Mouse (Mus musculus): ENCODE data around the gene Snx20. TPM values are rescaled to one million over a fixed set of nuclear protein-coding genes. Genes with fewer than 3 reads are reported as not detected.

Snx20 gene
- total and polyA plus RNA-seq, 3 experiments = 15.9 to 38.8 (median 19.5) TPM

GRCm38 (mm10) chr8:88637092-88638000 lies 1.4 kb upstream of the Snx20 start:
- Histone ChIP-seq H3K4me1 (ENCODE audit: insufficient read depth, low read depth, low read length) (peaks cover 34% of the 10 kb centered on the region), H3K36me3 (replicated peaks) (peaks cover 6% of the 10 kb centered on the region), H3K9me3 (replicated peaks) (no peaks in the 10 kb centered on the region), H3K27me3 (ENCODE audit: insufficient read depth, low read length) (0 out of 2 replicates have a peak, but pooled peaks cover 6% of the 10 kb centered on the region), H3K4me3 (ENCODE audit: low read depth, low read length) (no peak overlapping the region)
- ATAC-seq (ENCODE audit: extremely low read depth, insufficient number of reproducible peaks, low FRiP score, poor library complexity, severe bottlenecking) (no peak), DNase-seq (ENCODE audit: low spot score) (no peak)
- TF ChIP-seq TAL1 (conservative IDR thresholded peaks at IDR 0.05; ENCODE audit: low read depth, low read length) (no peak), CTCF (IDR thresholded peaks at IDR 0.05; ENCODE audit: low read depth, low read length) (no peak), GATA2 (IDR thresholded peaks at IDR 0.05; ENCODE audit: borderline replicate concordance, low read depth, low read length) (no peak), POLR2AphosphoS5 (IDR thresholded peaks at IDR 0.05; ENCODE audit: insufficient replicate concordance, low read depth, low read length) (no peak), GATA1 (IDR thresholded peaks at IDR 0.05; ENCODE audit: borderline replicate concordance, low read length) (no peak)

GRCm38 (mm10) chr8:88633343-88633765 lies 2.6 kb downstream of the Snx20 start:
- Histone ChIP-seq H3K4me1 (ENCODE audit: insufficient read depth, low read depth, low read length) (peaks cover 52% of the 10 kb centered on the region), H3K27me3 (ENCODE audit: insufficient read depth, low read length) (no peaks in the 10 kb centered on the region), H3K4me3 (ENCODE audit: low read depth, low read length) (no peak overlapping the region), H3K36me3 (replicated peaks) (peaks cover 35% of the 10 kb centered on the region), H3K9me3 (replicated peaks) (0 out of 2 replicates have a peak, but pooled peaks cover 1% of the 10 kb centered on the region)
- no peak for ATAC-seq (ENCODE audit: extremely low read depth, insufficient number of reproducible peaks, low FRiP score, poor library complexity, severe bottlenecking)
- no peak for DNase-seq (ENCODE audit: low spot score)
- TF ChIP-seq GATA1 (IDR thresholded peaks at IDR 0.05; ENCODE audit: borderline replicate concordance, low read length) (no peak), POLR2AphosphoS5 (IDR thresholded peaks at IDR 0.05; ENCODE audit: insufficient replicate concordance, low read depth, low read length) (no peak), TAL1 (conservative IDR thresholded peaks at IDR 0.05; ENCODE audit: low read depth, low read length) (no peak), CTCF (IDR thresholded peaks at IDR 0.05; ENCODE audit: low read depth, low read length) (no peak), GATA2 (IDR thresholded peaks at IDR 0.05; ENCODE audit: borderline replicate concordance, low read depth, low read length) (no peak)

GRCm38 (mm10) chr8:88631081-88631480 lies 4.8 kb downstream of the Snx20 start:
- no peak for DNase-seq (ENCODE audit: low spot score)
- H3K4me1 ChIP-seq (ENCODE audit: insufficient read depth, low read depth, low read length) = peaks cover 43% of the 10 kb centered on the region
- ATAC-seq (ENCODE audit: extremely low read depth, insufficient number of reproducible peaks, low FRiP score, poor library complexity, severe bottlenecking) = no peak

GRCm38 (mm10) chr8:88630225-88630624 lies 5.7 kb downstream of the Snx20 start:
- Histone ChIP-seq H3K36me3 (replicated peaks) (peaks cover 63% of the 10 kb centered on the region), H3K4me3 (ENCODE audit: low read depth, low read length) (no peak overlapping the region), H3K4me1 (ENCODE audit: insufficient read depth, low read depth, low read length) (peaks cover 41% of the 10 kb centered on the region), H3K9me3 (replicated peaks) (peaks cover 12% of the 10 kb centered on the region), H3K27me3 (ENCODE audit: insufficient read depth, low read length) (peaks cover 3% of the 10 kb centered on the region; the same call in 1 of the 2 replicates)
- TF ChIP-seq CTCF (IDR thresholded peaks at IDR 0.05; ENCODE audit: low read depth, low read length) (no peak), TAL1 (conservative IDR thresholded peaks at IDR 0.05; ENCODE audit: low read depth, low read length) (no peak), GATA2 (IDR thresholded peaks at IDR 0.05; ENCODE audit: borderline replicate concordance, low read depth, low read length) (no peak), POLR2AphosphoS5 (IDR thresholded peaks at IDR 0.05; ENCODE audit: insufficient replicate concordance, low read depth, low read length) (no peak), GATA1 (IDR thresholded peaks at IDR 0.05; ENCODE audit: borderline replicate concordance, low read length) (no peak)
- ATAC-seq (ENCODE audit: extremely low read depth, insufficient number of reproducible peaks, low FRiP score, poor library complexity, severe bottlenecking) = no peak
- DNase-seq (ENCODE audit: low spot score) = no peak

More at GRCm38 (mm10) chr8:88631081-88631480, 4.8 kb downstream of the Snx20 start:
- peaks cover 12% of the 10 kb centered on the region for H3K9me3 ChIP-seq (replicated peaks)
- H3K27me3 ChIP-seq (ENCODE audit: insufficient read depth, low read length) = peaks cover 3% of the 10 kb centered on the region; the same call in 1 of the 2 replicates
- H3K36me3 ChIP-seq (replicated peaks) = peaks cover 55% of the 10 kb centered on the region
- TF ChIP-seq GATA2 (IDR thresholded peaks at IDR 0.05; ENCODE audit: borderline replicate concordance, low read depth, low read length) (no peak), TAL1 (conservative IDR thresholded peaks at IDR 0.05; ENCODE audit: low read depth, low read length) (no peak), GATA1 (IDR thresholded peaks at IDR 0.05; ENCODE audit: borderline replicate concordance, low read length) (no peak), CTCF (IDR thresholded peaks at IDR 0.05; ENCODE audit: low read depth, low read length) (no peak)
- no peak overlapping the region for H3K4me3 ChIP-seq (ENCODE audit: low read depth, low read length)

- Histone ChIP-seq H3K36me3 (replicated peaks) (peaks cover 69% of the 10 kb centered on the region), H3K27me3 (ENCODE audit: insufficient read depth, low read length) (peaks cover 3% of the 10 kb centered on the region; the same call in 1 of the 2 replicates)
- no peak for TF ChIP-seq GATA1 (IDR thresholded peaks at IDR 0.05; ENCODE audit: borderline replicate concordance, low read length)
- no peak for TF ChIP-seq CTCF (IDR thresholded peaks at IDR 0.05; ENCODE audit: low read depth, low read length)
- no peak for TF ChIP-seq TAL1 (conservative IDR thresholded peaks at IDR 0.05; ENCODE audit: low read depth, low read length)
- TF ChIP-seq GATA2 (IDR thresholded peaks at IDR 0.05; ENCODE audit: borderline replicate concordance, low read depth, low read length) = no peak
- no peak for TF ChIP-seq POLR2AphosphoS5 (IDR thresholded peaks at IDR 0.05; ENCODE audit: insufficient replicate concordance, low read depth, low read length)
These were observed 7.7 kb downstream of the Snx20 start for GRCm38 (mm10) chr8:88628001-88628774.

More at GRCm38 (mm10) chr8:88628001-88628774, 7.7 kb downstream of the Snx20 start:
- DNase-seq (ENCODE audit: low spot score) (no peak), ATAC-seq (ENCODE audit: extremely low read depth, insufficient number of reproducible peaks, low FRiP score, poor library complexity, severe bottlenecking) (no peak)
- peaks cover 12% of the 10 kb centered on the region for H3K9me3 ChIP-seq (replicated peaks)
- H3K4me3 ChIP-seq (ENCODE audit: low read depth, low read length) = no peak overlapping the region
- H3K4me1 ChIP-seq (ENCODE audit: insufficient read depth, low read depth, low read length) = peaks cover 30% of the 10 kb centered on the region

Data from G1E (cell line).